Mouse (Mus musculus) hindbrain, embryonic 14.5 days (tissue): Measurements from ENCODE around the gene Capn10. TPM values are rescaled to one million over a fixed set of nuclear protein-coding genes. Genes with fewer than 3 reads are reported as not detected.

Experiments
- ATAC-seq: fragments of 200-750 bp; cut with Nextera tagmentation; 2 replicates; pipeline ENCODE4 v1.8.0; 2017; ENCODE audit warnings: moderate number of reproducible peaks, mild to moderate bottlenecking, moderate TSS enrichment, moderate library complexity; ENCODE audit not compliant: low FRiP score
- DNase-seq: peaks from one replicate; pipeline ENCODE4 v3.0.0-alpha.2; 2015; ENCODE audit warnings: low spot score
- H3K27ac ChIP-seq: fragments of 300-500 bp; sonication (generic); 2 replicates; pipeline ENCODE4 v1.5.1; 2014; ENCODE audit warnings: mild to moderate bottlenecking, moderate library complexity
- H3K27me3 ChIP-seq: fragments of 300-500 bp; sonication (generic); 2 replicates; pipeline ENCODE4 v1.6.1; 2014; ENCODE audit warnings: mild to moderate bottlenecking, low read length, mixed read lengths; ENCODE audit not compliant: control insufficient read depth, insufficient read depth
- H3K36me3 ChIP-seq: fragments of 300-500 bp; sonication (generic); replicated peaks from 2 replicates; pipeline ENCODE4 v1.6.1; 2014; ENCODE audit not compliant: control insufficient read depth, insufficient read depth
- H3K4me1 ChIP-seq: fragments of 300-500 bp; sonication (generic); replicated peaks from 2 replicates; pipeline ENCODE4 v1.6.1; 2014; ENCODE audit warnings: antibody characterized with exemption, low read length, mixed read lengths; ENCODE audit not compliant: control insufficient read depth, insufficient read depth
- H3K4me2 ChIP-seq: fragments of 300-500 bp; sonication (generic); replicated peaks from 2 replicates; pipeline ENCODE4 v1.6.1; 2014; ENCODE audit warnings: mild to moderate bottlenecking, moderate library complexity
- H3K4me3 ChIP-seq: fragments of 300-500 bp; sonication (generic); replicated peaks from 2 replicates; pipeline ENCODE4 v1.5.1; 2014; ENCODE audit warnings: mild to moderate bottlenecking, low read length
- H3K9ac ChIP-seq: fragments of 300-500 bp; sonication (generic); 2 replicates; pipeline ENCODE4 v1.6.1; 2014
- H3K9me3 ChIP-seq: fragments of 300-500 bp; sonication (generic); 2 replicates; pipeline ENCODE4 v1.6.1; 2016; ENCODE audit warnings: low read length; ENCODE audit not compliant: control insufficient read depth
- WGBS: fragments of 180-500 bp; shearing (Covaris S2); extraction: QIAGEN DNeasy Blood & Tissue Kit; methylation state at CpG from one replicate; pipeline ENCODE4 v1.1.7; 2014; 5-methylcytosine and 5-hydroxymethylcytosine counted together
- polyA plus RNA-seq: library from polyadenylated mRNA; unstranded; fragments of >200 nt; fragmentation: Nextera tagmentation; extraction: Ambion mirVana; gene quantifications from 2 replicates; pipeline ENCODE4 v1.2.1, GENCODE M21; 2014

Gene Capn10
- polyA plus RNA-seq, 1 experiment from 2014 or later, result 48.2 TPM

GRCm38 (mm10) chr1:92981056-92981845 lies 47.1 kb downstream of the Capn10 start:
- Histone ChIP-seq H3K27me3 (no peaks in the 10 kb centered on the region), H3K36me3 (no peaks in the 10 kb centered on the region), H3K27ac (no peak overlapping the region), H3K9me3 (no peaks in the 10 kb centered on the region), H3K4me3 (no peak overlapping the region), H3K4me1 (no peaks in the 10 kb centered on the region), H3K9ac (no peak overlapping the region), H3K4me2 (no peak overlapping the region)
- WGBS, result 77% methylated on average over 7 of the region's 7 CpGs
- ATAC-seq (no peak), DNase-seq (no peak)

DNA sequence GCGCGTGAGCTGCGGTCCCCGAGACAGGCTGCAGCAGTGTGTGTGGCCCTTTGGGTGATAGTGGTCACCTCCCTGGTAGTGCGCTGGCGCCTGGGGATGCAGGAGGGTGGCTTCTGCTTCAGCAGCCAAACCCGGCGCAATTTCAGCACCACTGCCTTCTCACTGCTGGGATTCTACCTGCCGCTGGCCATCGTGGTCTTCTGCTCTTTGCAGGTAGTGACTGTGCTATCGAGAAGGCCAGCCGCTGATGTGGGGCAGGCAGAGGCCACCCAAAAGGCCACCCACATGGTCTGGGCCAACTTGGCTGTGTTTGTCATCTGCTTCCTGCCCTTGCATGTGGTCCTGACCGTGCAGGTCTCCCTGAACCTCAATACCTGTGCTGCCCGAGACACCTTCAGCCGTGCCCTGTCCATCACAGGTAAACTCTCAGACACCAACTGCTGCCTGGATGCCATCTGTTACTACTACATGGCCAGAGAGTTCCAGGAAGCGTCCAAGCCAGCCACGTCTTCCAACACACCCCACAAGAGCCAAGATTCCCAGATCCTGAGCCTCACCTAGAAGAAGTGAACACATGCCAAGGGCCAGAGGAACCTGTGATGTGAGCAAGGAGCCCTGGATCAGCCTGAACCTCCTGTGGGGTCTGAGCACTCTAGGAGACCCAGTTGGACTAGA lies 48.9 kb downstream of the Capn10 start:
- WGBS, result 92% methylated on average over 17 of the region's 17 CpGs
- no peaks in the 10 kb centered on the region for H3K9me3 ChIP-seq
- no peak overlapping the region for H3K9ac ChIP-seq
- no peak overlapping the region for H3K27ac ChIP-seq
- no peaks in the 10 kb centered on the region for H3K36me3 ChIP-seq
- ATAC-seq (no peak), DNase-seq (no peak)
- no peaks in the 10 kb centered on the region for H3K4me1 ChIP-seq
- H3K27me3 ChIP-seq, result no peaks in the 10 kb centered on the region
- H3K4me2 ChIP-seq, result no peak overlapping the region
- H3K4me3 ChIP-seq, result no peak overlapping the region

- Histone ChIP-seq H3K4me1 (no peaks in the 10 kb centered on the region), H3K4me3 (no peak overlapping the region), H3K4me2 (no peak overlapping the region), H3K9ac (no peak overlapping the region), H3K9me3 (no peaks in the 10 kb centered on the region), H3K36me3 (no peaks in the 10 kb centered on the region), H3K27ac (no peak overlapping the region), H3K27me3 (no peaks in the 10 kb centered on the region)
- ATAC-seq, result no peak
- 87% methylated on average over 5 of the region's 5 CpGs for WGBS
- no peak for DNase-seq
Observed at GRCm38 (mm10) chr1:92984999-92985398, 50.8 kb downstream of the Capn10 start.

GRCm38 (mm10) chr1:92988894-92989293 lies 54.7 kb downstream of the Capn10 start:
- Histone ChIP-seq H3K36me3 (no peaks in the 10 kb centered on the region), H3K9ac (no peak overlapping the region), H3K4me1 (no peaks in the 10 kb centered on the region), H3K27me3 (no peaks in the 10 kb centered on the region), H3K9me3 (no peaks in the 10 kb centered on the region), H3K27ac (no peak overlapping the region), H3K4me3 (no peak overlapping the region), H3K4me2 (no peak overlapping the region)
- 90% methylated on average over 4 of the region's 4 CpGs for WGBS
- no peak for ATAC-seq
- DNase-seq, result no peak

- Histone ChIP-seq H3K4me1 (no peaks in the 10 kb centered on the region), H3K9ac (no peak overlapping the region), H3K4me2 (no peak overlapping the region), H3K27ac (no peak overlapping the region), H3K27me3 (no peaks in the 10 kb centered on the region), H3K9me3 (no peaks in the 10 kb centered on the region), H3K36me3 (no peaks in the 10 kb centered on the region), H3K4me3 (no peak overlapping the region)
- WGBS, result 79% methylated on average over 4 of the region's 4 CpGs
- no peak for ATAC-seq
- no peak for DNase-seq
Observed at GRCm38 (mm10) chr1:92989891-92990290, 55.7 kb downstream of the Capn10 start.

GRCm38 (mm10) chr1:92992214-92992855 lies 58.2 kb downstream of the Capn10 start:
- H3K4me3 ChIP-seq, result no peak overlapping the region
- no peak overlapping the region for H3K9ac ChIP-seq
- no peaks in the 10 kb centered on the region for H3K9me3 ChIP-seq
- no peak for DNase-seq
- H3K36me3 ChIP-seq, result no peaks in the 10 kb centered on the region
- 85% methylated on average over 6 of the region's 6 CpGs for WGBS
- no peak for ATAC-seq
- no peak overlapping the region for H3K4me2 ChIP-seq
- no peaks in the 10 kb centered on the region for H3K4me1 ChIP-seq
- H3K27ac ChIP-seq, result no peak overlapping the region
- no peaks in the 10 kb centered on the region for H3K27me3 ChIP-seq

DNA sequence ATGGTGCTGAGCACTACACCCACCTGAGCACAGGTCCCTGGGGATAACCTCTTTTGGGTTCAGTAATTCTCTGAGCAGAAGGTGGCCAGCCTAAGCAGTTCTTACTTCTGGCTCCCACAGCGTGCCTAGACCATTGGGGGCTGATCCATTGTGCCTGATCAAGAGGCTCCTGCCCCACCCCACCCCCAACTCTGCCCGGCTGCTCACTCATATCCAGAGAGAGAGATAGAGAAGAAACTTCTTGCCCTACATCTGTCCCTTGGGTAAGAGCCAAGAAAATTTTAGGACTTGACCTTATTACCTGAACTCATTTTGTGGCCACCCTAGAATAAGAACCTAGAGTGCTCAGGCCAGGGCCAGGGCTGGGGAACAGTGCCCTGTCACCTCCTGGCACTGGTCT lies 58.7 kb downstream of the Capn10 start:
- H3K36me3 ChIP-seq, result no peaks in the 10 kb centered on the region
- no peak overlapping the region for H3K27ac ChIP-seq
- H3K4me3 ChIP-seq, result no peak overlapping the region
- no peaks in the 10 kb centered on the region for H3K27me3 ChIP-seq
- no peaks in the 10 kb centered on the region for H3K4me1 ChIP-seq
- no peak overlapping the region for H3K9ac ChIP-seq
- DNase-seq (no peak), ATAC-seq (no peak)
- 53% methylated on average over 2 of the region's 2 CpGs for WGBS
- no peaks in the 10 kb centered on the region for H3K9me3 ChIP-seq
- no peak overlapping the region for H3K4me2 ChIP-seq

Other genes starting within 250 kb of the Capn10 start
- 64.0 and 66.1 TPM in 2 replicates for gene Gpc1, start 102.7 kb upstream of the Capn10 start, polyA plus RNA-seq
- 1.2 and 1.5 TPM in 2 replicates for gene Ankmy1, start 31.5 kb upstream of the Capn10 start, polyA plus RNA-seq
- 12.2 and 12.4 TPM in 2 replicates for gene Dusp28, start 27.4 kb upstream of the Capn10 start, polyA plus RNA-seq
- gene Rnpepl1, start 23.6 kb upstream of the Capn10 start, polyA plus RNA-seq, result 29.1 and 29.2 TPM in 2 replicates
- 0.32 and 0.98 TPM in 2 replicates for gene Gpr35, start 16.5 kb downstream of the Capn10 start, polyA plus RNA-seq
- not detected in 2 replicates for gene Aqp12, start 72.0 kb downstream of the Capn10 start, polyA plus RNA-seq
- 395 and 421 TPM in 2 replicates for gene Kif1a, start 167.6 kb downstream of the Capn10 start, polyA plus RNA-seq
- gene Agxt, start 200.9 kb downstream of the Capn10 start, polyA plus RNA-seq, result not detected in 2 replicates
- 0.26 and 0.33 TPM in 2 replicates for gene 2310007B03Rik, start 226.6 kb downstream of the Capn10 start, polyA plus RNA-seq
- 0.22 and 0.50 TPM in 2 replicates for gene Crocc2, start 234.3 kb downstream of the Capn10 start, polyA plus RNA-seq